Mouse (Mus musculus) liver, embryonic 14.5 days (tissue): ENCODE measurements around the gene Cysltr1. TPM values are rescaled to one million over a fixed set of nuclear protein-coding genes. Genes with fewer than 3 reads are reported as not detected.

Experiments used
- ATAC-seq: fragments of 200-750 bp; cut with Nextera tagmentation; 2 replicates; pipeline ENCODE4 v1.8.0; 2017; ENCODE audit warnings: moderate number of reproducible peaks, mild to moderate bottlenecking, moderate library complexity; ENCODE audit not compliant: insufficient read depth
- DNase-seq, 3 experiments: peaks; one replicate each; pipeline ENCODE4 v3.0.0-alpha.2; 2012 to 2013; ENCODE audit warnings: low read depth in 3 of 3, low spot score in 3 of 3
- H3K27ac ChIP-seq: fragments of 300-500 bp; sonication (generic); 2 replicates; pipeline ENCODE4 v1.5.1; 2014; ENCODE audit warnings: moderate library complexity, mild to moderate bottlenecking, control low read depth, inconsistent platforms
- H3K27me3 ChIP-seq: fragments of 300-500 bp; sonication (generic); 2 replicates; pipeline ENCODE4 v1.6.1; 2014; ENCODE audit warnings: mild to moderate bottlenecking, low read length, moderate library complexity; ENCODE audit not compliant: control insufficient read depth, insufficient read depth
- H3K36me3 ChIP-seq: fragments of 300-500 bp; sonication (generic); replicated peaks from 2 replicates; pipeline ENCODE4 v1.6.1; 2014; ENCODE audit warnings: low read depth; ENCODE audit not compliant: control insufficient read depth, insufficient read depth
- H3K4me1 ChIP-seq, 2 experiments: fragments of 200-500 bp in 1 of 2; fragments of 300-500 bp in 1 of 2; sonication (generic) in 1 of 2; replicated peaks; 2 replicates each; pipeline ENCODE4 v1.6.1; 2012 to 2014; ENCODE audit warnings: antibody characterized with exemption in 1 of 2, inconsistent platforms in 1 of 2, low read length in 1 of 2; ENCODE audit not compliant: control insufficient read depth in 2 of 2, insufficient read depth in 2 of 2
- H3K4me2 ChIP-seq: fragments of 300-500 bp; sonication (generic); 2 replicates; pipeline ENCODE4 v1.6.1; 2014; ENCODE audit warnings: low read depth, mild to moderate bottlenecking, control low read depth, moderate library complexity
- H3K4me3 ChIP-seq, 2 experiments: fragments of 200-500 bp in 1 of 2; fragments of 300-500 bp in 1 of 2; sonication (generic) in 1 of 2; 2 replicates each; pipeline ENCODE4 v1.5.1; 2012 to 2014; ENCODE audit warnings: low read depth in 2 of 2, low read length in 2 of 2, mild to moderate bottlenecking in 2 of 2, control low read depth in 1 of 2, inconsistent platforms in 1 of 2, moderate library complexity in 1 of 2; ENCODE audit not compliant: insufficient read depth in 1 of 2
- H3K9ac ChIP-seq: fragments of 300-500 bp; sonication (generic); replicated peaks from 2 replicates; pipeline ENCODE4 v1.6.1; 2014; ENCODE audit warnings: mild to moderate bottlenecking, control low read depth, moderate library complexity
- H3K9me3 ChIP-seq: fragments of 300-500 bp; sonication (generic); 2 replicates; pipeline ENCODE4 v1.6.1; 2016; ENCODE audit warnings: low read length, mixed read lengths; ENCODE audit not compliant: control insufficient read depth
- CTCF ChIP-seq: IDR thresholded peaks from 2 replicates; pipeline ENCODE4 v1.5.1; 2016; ENCODE audit warnings: antibody characterized with exemption, low read depth, control low read depth
- EP300 ChIP-seq: IDR thresholded peaks from 2 replicates; pipeline ENCODE4 v1.6.1; 2016; ENCODE audit warnings: antibody characterized with exemption, low read depth
- WGBS: fragments of 180-500 bp; shearing (Covaris S2); extraction: QIAGEN DNeasy Blood & Tissue Kit; methylation state at CpG from one replicate; pipeline ENCODE4 v1.1.7; 2014; ENCODE audit not compliant: insufficient replicate concordance; 5-methylcytosine and 5-hydroxymethylcytosine counted together
- polyA plus RNA-seq, 2 experiments: library from polyadenylated mRNA; depleted of rRNA in 1 of 2; stranded (reverse) in 1 of 2; unstranded in 1 of 2; fragments of >200 nt; fragmentation: Nextera tagmentation in 1 of 2; extraction: Ambion mirVana in 1 of 2; gene quantifications; 2 replicates each; pipeline versions ENCODE4 v1.2.1 to v1.2.3; 2012 to 2014

Cysltr1 gene
- polyA plus RNA-seq (2012; rRNA removed), result 0.56 and 0.58 TPM in 2 replicates
- polyA plus RNA-seq (2014; fragmentation: Nextera tagmentation; extraction: Ambion mirVana), result 1.5 and 2.1 TPM in 2 replicates

DNA sequence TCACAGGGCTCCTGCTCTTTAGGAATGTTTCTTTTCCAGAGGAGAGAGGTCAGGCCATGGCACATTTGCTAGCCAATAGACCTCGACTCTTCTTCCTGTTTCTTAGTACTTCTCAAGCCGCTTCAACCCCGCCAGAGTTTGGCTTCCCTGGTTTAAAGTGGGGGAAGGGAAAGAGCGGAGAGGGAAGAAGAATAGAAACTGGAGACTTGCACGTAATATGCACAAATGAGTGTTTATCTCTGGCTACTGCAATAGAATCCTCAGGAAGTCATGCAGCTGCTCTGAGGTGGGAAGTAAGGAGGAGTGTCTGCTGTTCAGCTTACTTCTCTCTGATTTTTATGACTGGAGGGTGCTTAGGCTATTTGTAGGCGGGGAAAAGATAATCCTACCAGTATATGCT, at the start of gene Cysltr1:
Cysltr1 (minus strand) TSS at position 294 of the 400 bp plus-strand sequence.
- Histone ChIP-seq H3K27ac (no peak within 1 kb of the TSS), H3K36me3 (no peaks in the 10 kb centered on the region), H3K9ac (no peak within 1 kb of the TSS), H3K9me3 (no peaks in the 10 kb centered on the region), H3K27me3 (no peaks in the 10 kb centered on the region), H3K4me2 (no peak within 1 kb of the TSS), H3K4me3 (peak within 1 kb of the TSS in 1 of 2 experiments; percentile 33; a peak in 2 of 4 replicates), H3K4me1 (no peaks in the 10 kb centered on the region; a peak in 1 of 4 replicates)
- TF ChIP-seq CTCF (no peak), EP300 (no peak)
- no peak for ATAC-seq
- WGBS, result 18% methylated on average over 6 of the region's 6 CpGs
- DNase-seq, result peak in 2 of 3 experiments; percentile 0 to 2

- H3K27me3 ChIP-seq, result no peaks in the 10 kb centered on the region
- H3K4me3 ChIP-seq, result no peak overlapping the region
- no peak for TF ChIP-seq CTCF
- no peak for TF ChIP-seq EP300
- no peaks in the 10 kb centered on the region for H3K9me3 ChIP-seq
- no peak overlapping the region for H3K4me2 ChIP-seq
- no peak for DNase-seq
- WGBS, result 55% methylated on average over 3 of the region's 3 CpGs
- H3K9ac ChIP-seq, result no peak overlapping the region
- no peaks in the 10 kb centered on the region for H3K4me1 ChIP-seq
- H3K36me3 ChIP-seq, result no peaks in the 10 kb centered on the region
- no peak for ATAC-seq
- no peak overlapping the region for H3K27ac ChIP-seq
These were observed 31.5 kb upstream of the Cysltr1 start for GRCm38 (mm10) chrX:106634799-106635541.

GRCm38 (mm10) chrX:106633543-106633942, 30.1 kb upstream of the Cysltr1 start:
- H3K4me1 ChIP-seq, result no peaks in the 10 kb centered on the region
- H3K27me3 ChIP-seq, result no peaks in the 10 kb centered on the region
- H3K4me3 ChIP-seq, result no peak overlapping the region
- no peak overlapping the region for H3K9ac ChIP-seq
- no peak overlapping the region for H3K4me2 ChIP-seq
- no peak for ATAC-seq
- DNase-seq, result no peak
- TF ChIP-seq EP300 (no peak), CTCF (no peak)
- no peak overlapping the region for H3K27ac ChIP-seq
- H3K9me3 ChIP-seq, result no peaks in the 10 kb centered on the region
- H3K36me3 ChIP-seq, result no peaks in the 10 kb centered on the region

DNA sequence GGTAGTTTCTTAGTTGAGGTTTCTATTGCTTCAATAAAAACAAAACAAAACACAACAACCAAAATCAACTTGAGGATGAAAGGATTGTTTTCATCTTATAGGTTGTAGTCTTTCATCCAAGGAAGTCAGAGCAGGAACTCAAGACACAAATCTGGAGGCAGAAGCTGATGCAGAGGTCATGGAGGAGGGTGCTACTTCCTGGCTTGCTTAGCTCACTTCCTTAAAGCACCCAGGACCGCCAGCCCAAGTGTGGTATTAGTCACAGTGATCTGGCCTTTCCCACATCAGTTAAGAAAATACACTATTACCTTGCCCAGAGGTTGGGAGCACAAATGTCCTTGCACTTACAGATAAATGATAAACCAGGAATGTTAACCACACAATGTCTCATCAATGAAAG, 25.0 kb upstream of the Cysltr1 start:
- H3K4me1 ChIP-seq, result no peaks in the 10 kb centered on the region
- H3K4me2 ChIP-seq, result no peak overlapping the region
- H3K9ac ChIP-seq, result no peak overlapping the region
- ATAC-seq (no peak), DNase-seq (no peak)
- H3K27me3 ChIP-seq, result no peaks in the 10 kb centered on the region
- H3K4me3 ChIP-seq, result no peak overlapping the region
- TF ChIP-seq CTCF, result no peak
- no peak for TF ChIP-seq EP300
- no peaks in the 10 kb centered on the region for H3K36me3 ChIP-seq
- no peaks in the 10 kb centered on the region for H3K9me3 ChIP-seq
- 33% methylated on average over 1 of the region's 1 CpGs for WGBS
- no peak overlapping the region for H3K27ac ChIP-seq

DNA sequence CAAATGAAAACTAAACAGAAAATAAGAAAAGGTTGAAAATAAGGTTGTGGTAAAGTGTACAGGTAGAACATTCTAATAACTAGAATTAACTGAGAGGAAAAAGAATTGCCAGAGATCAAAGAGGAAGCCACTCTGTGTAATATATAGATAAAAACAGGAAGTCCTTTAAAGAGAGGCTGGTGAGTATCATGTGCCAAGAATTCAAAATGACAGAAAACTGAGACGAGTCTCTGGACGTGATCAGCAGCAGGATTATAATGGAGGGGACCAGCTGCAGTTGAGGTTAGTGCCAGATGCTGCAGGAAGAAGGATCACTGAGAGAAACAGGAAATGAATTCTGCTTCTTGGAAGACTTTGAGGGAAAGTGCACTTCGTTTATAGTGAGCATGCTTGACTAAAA, 20.2 kb upstream of the Cysltr1 start:
- Histone ChIP-seq H3K9ac (no peak overlapping the region), H3K27ac (no peak overlapping the region), H3K27me3 (no peaks in the 10 kb centered on the region), H3K4me3 (no peak overlapping the region), H3K36me3 (no peaks in the 10 kb centered on the region), H3K9me3 (no peaks in the 10 kb centered on the region), H3K4me2 (no peak overlapping the region), H3K4me1 (no peaks in the 10 kb centered on the region)
- WGBS, result 24% methylated on average over 3 of the region's 3 CpGs
- no peak for ATAC-seq
- no peak for TF ChIP-seq EP300
- no peak for TF ChIP-seq CTCF
- DNase-seq, result no peak
